Mouse (Mus musculus): ENCODE results near the gene Icam5.

The Icam5 gene

DNA sequence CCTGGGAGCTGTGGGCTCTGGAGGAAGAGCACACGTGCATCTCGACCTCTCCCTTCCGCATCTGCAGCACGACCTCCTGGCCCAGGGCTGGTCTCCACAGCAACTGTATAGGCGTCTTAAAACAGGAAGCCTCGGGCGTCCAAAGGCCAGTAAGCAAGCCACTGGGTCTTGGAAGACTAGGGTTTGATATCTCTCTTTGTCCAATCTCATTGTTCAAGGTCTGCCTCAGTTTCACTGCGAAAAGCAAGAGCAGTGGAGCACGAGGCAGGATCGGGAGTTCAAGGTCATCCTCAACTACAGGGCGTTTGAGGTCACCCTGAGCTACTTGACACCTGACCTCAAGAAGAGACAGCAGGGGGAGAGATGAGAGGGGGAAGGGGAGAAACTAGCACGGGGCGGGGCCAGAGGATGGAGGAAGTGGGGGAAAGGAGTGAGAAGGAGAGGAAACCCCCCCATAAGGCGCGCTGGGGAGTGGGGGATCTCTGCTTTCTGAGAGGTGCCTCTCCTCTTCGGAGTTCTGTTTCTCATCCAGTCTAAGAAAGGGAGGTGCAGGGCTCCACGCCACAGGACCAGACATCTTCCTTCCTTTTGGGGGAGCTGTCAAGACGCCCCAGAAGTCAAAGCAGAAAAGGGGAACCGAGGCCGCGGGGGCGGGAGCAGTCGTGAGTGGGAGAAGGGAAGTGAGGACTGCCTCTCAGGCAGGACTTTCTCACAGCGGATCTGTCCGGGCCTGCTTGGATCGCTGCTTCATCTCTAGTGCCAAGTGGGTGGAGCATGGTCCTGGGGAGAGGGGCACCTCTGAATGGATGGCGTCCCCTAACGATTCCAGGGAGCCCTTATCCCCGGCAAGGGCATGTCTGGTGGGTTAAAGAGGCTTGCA, 16.9 kb upstream of the Icam5 start:
- DNase-seq (ENCODE audit: low spot score in 2 of 2): peak in 1 of 2 experiments; percentile 48

DNA sequence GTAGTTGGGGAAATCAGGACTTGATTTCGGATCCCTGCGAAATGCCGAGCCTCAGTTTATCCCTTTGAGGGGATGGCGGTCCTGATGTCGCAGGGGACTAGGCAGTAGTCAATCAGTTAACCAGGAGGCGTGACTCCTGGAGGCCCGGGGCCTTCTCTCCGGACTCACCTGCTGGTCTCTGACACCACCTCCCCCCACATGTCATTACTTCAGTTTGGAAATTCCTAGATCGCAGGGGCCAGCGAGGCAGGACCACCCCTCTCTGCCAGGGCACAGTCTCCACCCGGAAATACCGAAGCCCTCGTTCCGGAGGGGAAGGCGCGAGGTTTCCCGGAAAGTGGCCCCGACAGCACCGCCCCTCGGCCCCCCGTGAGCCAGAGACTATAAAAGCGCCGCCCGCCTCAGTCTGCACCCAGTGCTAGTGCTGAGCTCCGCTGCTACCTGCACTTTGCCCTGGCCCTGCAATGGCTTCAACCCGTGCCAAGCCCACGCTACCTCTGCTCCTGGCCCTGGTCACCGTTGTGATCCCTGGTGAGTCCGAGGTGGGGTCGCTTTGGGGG, 16.2 kb upstream of the Icam5 start, which contains the start of gene Icam1:
Icam1 (plus strand) TSS at position 415 of the 560 bp plus-strand sequence.
- DNase-seq (ENCODE audit: low spot score in 2 of 2): no peak

DNA sequence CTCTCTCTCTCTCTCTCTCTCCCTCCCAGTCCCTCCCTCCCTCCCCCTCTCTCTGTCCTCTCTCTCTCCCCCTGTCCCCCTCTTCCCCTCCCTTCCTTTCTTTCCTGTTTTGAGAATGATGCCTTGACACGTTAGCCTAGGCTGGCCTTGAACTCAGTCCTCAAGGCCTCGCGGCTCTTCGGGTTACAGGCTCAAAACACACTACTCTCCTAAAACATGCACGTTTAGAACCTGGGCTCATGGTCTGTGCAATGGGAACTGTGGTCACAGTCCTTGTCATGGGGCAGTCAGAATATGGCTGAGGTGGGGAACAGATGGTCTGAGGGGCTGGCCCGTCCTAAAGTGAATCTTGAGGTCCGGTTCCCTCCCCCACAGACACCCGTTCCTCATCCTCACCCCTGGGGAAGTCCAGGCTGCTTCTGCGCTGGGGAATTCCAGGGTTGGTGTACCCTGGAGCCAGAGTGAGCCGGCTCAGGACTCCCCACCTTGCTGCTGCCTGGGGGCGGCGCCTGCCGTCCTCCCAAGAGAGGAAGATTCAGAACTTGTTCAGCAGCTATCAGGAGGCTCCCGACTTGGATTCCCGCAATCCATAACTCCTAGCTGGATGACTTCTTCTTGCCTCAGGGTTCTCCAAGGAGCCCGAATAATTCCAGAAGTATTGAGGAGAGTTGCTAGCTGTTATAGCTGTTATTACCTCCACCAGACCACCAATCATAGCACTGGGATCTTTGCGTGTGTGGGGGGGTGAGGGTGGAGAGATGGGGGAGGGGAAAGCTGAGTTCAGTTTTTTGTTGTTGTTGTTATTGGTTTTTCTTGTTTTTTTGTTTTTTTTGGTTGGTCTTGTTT, 15.3 kb upstream of the Icam5 start:
- DNase-seq (ENCODE audit: low spot score in 2 of 2): no peak

DNA sequence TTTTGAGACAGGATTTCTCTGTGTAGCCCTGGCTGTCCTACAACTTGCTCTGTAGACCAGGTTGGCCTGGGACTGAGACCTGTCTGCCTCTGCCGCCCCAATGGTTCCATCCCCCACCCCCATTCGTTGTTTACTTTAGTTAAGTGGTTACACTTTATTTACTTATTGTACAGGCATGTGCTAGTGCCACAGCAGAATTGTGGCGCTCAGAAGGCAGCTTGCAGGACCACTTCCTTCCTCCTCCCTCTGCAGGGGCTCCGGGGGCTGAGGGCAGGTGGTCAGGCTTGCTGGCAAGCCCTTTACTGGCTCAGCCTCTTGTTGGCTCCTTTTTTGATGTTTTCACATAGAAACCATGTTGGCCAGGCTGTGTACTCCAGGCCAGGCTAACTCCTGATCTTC, 14.7 kb upstream of the Icam5 start:
- no peak for DNase-seq (ENCODE audit: low spot score in 2 of 2)

DNA sequence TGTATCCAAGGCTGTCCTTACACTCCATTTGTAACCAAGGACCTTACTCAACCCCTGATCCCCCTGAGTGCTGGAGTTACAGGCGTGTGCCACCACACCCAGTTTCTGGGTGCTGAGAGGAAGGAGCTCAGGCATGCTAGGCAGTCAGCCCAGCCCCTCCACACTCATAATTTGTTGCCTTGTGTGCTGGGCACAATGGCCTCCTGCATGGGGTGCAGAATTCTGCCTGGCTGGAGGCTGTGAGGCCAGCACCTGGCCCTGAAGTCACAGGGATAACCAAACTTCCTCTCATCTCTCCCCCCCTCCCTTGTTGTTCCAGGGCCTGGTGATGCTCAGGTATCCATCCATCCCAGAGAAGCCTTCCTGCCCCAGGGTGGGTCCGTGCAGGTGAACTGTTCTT, 13.3 kb upstream of the Icam5 start:
- no peak for DNase-seq (ENCODE audit: low spot score in 2 of 2)

DNA sequence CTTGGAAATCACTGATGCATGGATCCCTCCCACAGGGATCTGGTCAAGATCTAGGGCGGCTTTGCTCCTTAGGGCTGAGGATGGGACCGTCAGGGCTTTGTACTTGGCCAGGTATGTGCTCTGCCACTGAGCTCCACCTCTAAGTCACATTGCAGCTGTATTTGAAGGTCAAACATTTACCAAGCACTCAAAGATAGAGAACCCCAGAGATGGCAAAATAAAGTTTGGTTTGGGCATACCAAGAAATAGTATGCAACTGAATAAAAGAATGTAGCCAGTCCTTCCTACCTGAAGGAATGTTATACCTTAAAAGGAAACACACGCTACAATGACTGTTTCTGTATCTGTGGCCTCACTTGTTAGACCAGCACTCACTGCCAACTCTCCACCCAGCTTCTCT, 10.5 kb upstream of the Icam5 start:
- DNase-seq (ENCODE audit: low spot score in 2 of 2): no peak

DNA sequence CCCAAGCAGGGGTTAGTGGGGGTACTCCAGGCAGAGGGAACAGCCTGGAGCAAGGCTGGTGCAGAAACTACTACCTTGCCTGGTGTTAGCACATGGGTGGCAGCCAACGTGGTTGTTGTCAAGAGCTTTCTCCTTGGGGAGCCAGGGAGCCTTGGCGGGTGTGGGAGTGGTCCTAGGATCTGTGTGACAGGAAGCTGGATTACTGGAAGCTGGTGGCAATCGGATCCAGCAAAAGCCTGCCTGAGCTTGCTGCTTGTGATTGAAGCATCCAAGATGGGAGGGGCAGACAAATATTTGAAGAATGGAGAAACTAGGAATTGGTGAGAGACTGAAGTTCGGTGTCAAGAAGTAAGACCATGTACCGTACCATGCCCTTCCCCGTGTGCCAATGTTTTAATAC, 9.6 kb upstream of the Icam5 start:
- no peak for DNase-seq (ENCODE audit: low spot score in 2 of 2)

DNA sequence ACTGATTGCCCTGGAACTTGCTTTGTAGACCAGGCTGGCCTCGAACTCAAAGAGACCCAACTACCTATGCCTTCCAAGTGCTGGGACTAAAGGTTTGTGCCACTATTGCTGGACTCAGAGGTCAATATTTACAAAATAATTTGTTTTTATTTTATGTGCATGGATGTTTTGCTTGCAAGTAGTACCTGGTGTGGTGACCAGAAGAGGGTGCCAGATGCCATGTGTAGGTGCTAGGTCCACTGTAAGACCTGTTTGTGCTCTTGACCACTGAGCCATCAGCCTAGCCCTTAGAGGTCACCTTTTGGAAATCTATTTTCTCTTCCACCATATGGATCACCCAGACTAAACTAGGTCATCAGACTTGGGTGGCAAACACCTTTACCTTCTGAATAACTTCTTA, 9.1 kb upstream of the Icam5 start:
- no peak for DNase-seq (ENCODE audit: low spot score in 2 of 2)

DNA sequence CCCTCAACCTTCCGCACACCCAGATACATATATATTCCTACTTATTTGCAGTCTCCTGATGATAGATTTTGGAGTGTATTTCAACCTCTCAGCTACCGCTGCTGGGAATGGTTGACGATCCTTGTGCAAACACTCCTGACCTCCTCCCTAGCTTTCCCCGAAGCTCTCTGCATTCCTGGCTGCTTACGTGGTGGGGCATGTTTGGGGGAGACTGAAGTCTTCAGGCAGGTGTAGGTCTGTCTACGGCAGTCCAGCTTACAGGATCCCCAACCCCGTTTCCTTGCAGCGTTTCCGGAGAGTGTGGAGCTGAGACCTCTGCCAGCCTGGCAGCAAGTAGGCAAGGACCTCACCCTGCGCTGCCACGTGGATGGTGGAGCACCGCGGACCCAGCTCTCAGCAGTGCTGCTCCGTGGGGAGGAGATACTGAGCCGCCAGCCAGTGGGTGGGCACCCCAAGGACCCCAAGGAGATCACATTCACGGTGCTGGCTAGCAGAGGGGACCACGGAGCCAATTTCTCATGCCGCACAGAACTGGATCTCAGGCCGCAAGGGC, 6.5 kb upstream of the Icam5 start:
- DNase-seq (ENCODE audit: low spot score in 2 of 2): no peak

DNA sequence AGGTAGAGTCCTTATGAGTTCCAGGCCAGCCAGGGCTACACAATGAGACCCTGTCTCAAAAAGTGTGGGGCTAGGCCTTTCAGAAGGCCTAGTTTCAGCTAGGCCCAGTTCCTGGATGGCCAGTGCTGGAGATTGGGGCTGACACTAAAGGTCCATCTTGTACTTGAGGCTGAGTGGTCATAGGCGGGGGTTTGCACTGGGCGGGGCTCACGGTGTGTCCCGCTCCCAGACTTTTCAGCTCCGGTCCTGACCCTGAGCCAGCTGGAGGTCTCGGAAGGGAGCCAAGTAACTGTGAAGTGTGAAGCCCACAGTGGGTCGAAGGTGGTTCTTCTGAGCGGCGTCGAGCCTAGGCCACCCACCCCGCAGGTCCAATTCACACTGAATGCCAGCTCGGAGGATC, 5.0 kb upstream of the Icam5 start:
- DNase-seq (ENCODE audit: low spot score in 2 of 2): no peak

DNA sequence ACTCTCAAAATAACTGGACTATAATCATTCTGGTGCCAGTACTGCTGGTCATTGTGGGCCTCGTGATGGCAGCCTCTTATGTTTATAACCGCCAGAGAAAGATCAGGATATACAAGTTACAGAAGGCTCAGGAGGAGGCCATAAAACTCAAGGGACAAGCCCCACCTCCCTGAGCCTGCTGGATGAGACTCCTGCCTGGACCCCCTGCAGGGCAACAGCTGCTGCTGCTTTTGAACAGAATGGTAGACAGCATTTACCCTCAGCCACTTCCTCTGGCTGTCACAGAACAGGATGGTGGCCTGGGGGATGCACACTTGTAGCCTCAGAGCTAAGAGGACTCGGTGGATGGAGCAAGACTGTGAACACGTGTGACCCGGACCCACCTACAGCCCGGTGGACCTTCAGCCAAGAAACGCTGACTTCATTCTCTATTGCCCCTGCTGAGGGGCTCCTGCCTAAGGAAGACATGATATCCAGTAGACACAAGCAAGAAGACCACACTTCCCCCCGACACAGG, 4.0 kb upstream of the Icam5 start:
- no peak for DNase-seq (ENCODE audit: low spot score in 2 of 2)

DNA sequence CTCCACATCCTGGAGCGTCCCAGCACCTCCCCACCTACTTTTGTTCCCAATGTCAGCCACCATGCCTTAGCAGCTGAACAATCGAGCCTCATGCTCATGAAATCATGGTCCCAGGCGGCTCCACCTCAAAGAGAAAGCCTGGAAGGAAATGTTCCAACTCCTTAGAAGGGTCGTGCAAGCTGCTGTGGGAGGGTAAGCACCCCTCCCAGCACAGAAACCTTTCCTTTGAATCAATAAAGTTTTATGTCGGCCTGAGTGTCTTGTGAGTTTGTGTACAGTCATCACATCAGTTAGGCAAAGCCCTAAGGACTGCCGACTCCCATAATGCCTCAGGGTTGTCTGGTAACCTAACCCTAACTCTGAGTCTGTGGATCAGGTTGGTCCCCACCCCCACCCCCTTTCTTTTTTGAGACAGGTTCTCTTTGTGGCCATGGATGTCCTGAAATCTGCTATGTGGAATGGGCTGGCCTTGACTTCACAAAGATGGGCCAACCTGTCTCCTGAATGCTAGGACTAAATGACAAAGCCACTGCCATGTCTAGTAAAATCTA, 3.2 kb upstream of the Icam5 start:
- no peak for DNase-seq (ENCODE audit: low spot score in 2 of 2)

DNA sequence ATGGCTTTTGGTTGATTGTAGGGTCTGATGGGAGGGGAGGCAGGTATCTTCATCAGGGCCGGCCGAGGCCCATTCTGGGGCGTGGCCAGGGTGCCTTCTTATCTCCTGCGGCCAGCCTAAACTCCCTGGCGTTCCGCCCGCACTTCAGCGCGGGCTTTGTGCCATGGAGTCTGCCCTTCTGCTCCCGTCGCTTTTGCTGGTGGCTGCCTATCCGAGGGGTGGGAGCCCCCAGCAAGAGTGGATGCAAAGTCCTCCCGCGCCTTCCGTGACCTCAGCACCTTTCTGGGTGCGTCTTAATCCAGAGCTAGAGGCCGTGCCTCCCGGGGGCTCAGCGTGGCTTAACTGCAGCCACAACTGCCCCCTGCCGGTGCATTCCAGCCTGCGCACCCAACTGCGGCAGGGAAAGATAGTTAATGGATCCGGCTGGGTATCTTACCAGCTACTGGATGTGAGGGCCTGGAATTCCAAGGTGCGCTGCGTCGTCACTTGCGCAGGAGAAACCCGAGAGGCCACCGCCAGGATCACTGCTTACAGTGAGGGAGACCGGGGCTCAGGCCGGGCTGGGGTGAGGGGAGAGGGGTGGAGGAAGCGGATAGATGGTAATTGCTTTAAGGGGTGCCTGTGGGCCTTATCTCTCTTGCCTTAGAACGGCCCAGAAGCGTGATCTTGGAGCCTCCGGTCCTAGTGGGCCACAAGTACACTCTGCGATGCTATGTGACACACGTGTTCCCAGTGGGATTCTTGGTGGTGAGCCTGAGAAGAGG, 2.4 kb upstream of the Icam5 start, which contains the start of gene Icam4:
Icam4 (plus strand) TSS at position 83 of the 764 bp plus-strand sequence.
- DNase-seq (ENCODE audit: low spot score in 2 of 2): peak; percentile 57 to 71

DNA sequence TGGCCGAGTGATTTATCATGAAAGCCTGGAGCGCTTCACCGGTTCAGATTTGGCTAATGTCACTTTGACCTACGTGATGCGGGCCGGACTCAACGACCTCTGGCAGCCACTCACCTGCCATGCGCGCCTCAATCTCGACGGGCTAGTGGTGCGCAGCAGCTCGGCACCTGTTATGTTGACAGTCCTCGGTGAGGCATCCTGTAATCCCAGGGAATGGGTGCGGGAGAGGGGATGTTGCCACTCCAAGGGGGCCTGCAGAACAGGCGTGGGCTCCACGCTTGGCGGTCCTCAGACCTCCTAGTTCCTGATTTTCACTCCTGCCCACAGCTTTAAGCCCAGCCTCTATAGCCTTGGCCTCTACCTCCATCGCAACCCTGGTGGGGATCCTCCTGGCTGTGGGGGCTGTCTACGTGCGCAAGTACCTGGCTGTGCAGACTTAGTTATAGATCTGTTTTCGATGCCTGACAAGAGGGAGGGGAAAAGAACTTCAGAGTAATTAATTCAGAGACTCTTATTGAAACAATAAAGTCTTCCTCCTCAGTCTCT, 1.7 kb upstream of the Icam5 start:
- DNase-seq (ENCODE audit: low spot score in 2 of 2): no peak

DNA sequence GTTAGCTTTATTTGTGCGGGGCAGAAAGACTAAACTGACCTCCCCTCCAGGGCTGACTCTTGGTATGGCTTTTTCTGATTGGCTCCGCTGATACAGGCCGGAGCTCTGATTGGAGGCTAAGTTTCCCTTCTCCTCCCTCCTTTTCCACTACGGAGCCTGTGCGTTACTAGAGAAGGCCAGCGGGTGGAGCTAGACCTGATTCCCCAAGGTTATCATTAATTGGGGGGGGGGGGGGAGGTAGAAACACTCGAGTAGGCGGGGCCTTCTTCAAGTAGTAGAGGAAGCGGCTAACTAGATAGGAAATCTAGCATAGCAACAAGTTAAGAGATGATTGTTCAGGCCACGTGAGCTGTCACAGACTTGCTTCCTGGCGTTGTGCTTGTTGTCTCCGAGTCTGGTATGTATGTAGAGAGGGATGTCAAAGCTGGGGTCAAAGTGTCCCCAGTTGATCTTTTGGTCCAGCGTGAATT, 1.1 kb upstream of the Icam5 start:
- DNase-seq (ENCODE audit: low spot score in 2 of 2): peak; percentile 77 to 79

DNA sequence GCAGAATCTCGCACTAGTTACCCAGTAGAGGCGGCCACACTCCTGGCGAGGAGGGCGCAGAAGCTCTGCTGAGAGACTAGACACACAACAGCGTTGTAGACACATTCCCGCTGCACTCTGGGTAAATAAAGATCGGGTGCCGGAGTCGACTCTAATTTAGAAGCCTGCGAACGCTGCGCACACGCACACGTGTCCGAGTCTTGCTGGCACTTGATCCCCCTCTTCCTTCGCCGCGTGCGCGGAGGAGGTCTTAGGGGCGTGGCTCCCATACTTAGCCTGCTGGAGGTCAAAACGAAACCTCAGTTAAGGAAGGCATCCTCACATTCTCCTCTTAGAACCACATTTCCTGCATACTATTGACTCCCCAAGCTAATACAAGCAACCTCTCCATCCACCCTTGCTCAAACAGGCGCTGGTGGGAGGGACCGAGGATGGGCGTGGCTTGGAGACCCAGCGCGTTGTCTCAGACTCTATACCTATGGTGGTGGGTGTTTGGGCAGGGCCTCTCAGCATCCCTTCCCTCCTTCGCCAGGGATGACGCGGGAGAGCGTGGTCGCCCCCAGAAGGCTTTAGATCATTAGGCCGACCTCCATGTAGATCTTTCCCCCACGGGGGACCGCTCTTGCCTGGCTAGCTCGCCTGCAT, 500 bp upstream of the Icam5 start:
- DNase-seq (ENCODE audit: low spot score in 2 of 2): peak; percentile 70 to 80

DNA sequence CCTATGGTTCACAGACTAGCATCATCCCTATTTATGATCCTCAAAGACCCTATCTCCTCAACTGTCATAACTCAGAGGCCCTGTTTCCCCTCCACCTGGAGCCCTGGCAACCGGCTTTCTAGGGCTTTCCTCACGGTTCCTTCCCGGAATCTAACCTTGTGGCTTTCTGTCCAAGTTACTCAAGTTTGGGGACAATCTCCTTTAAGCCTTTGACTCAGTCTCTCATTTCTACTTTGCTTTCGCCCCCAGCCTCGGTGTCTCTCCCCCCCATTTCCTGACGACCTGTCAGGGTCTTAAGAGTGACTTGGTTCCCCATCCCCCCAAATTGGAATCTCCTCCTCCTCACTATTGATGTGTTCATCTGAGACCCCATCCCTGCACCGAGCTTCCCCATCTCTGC, 618 bp downstream of the Icam5 start:
- no peak for DNase-seq (ENCODE audit: low spot score in 2 of 2)

DNA sequence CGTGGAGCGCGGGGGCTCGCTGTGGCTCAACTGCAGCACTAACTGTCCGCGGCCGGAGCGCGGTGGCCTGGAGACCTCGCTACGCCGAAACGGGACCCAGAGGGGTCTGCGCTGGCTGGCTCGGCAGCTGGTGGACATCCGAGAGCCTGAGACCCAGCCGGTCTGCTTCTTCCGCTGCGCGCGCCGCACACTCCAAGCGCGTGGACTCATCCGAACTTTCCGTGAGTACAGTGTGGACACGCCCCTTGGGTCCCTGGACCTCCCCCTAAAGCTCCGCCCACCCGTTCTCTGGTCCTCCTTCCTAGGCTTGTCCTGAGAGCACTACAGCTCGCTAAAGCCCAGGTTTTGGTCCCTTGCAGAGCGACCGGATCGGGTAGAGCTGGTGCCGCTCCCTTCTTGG, 1.3 kb downstream of the Icam5 start:
- DNase-seq (ENCODE audit: low spot score in 2 of 2): peak in 1 of 2 experiments; percentile 64

DNA sequence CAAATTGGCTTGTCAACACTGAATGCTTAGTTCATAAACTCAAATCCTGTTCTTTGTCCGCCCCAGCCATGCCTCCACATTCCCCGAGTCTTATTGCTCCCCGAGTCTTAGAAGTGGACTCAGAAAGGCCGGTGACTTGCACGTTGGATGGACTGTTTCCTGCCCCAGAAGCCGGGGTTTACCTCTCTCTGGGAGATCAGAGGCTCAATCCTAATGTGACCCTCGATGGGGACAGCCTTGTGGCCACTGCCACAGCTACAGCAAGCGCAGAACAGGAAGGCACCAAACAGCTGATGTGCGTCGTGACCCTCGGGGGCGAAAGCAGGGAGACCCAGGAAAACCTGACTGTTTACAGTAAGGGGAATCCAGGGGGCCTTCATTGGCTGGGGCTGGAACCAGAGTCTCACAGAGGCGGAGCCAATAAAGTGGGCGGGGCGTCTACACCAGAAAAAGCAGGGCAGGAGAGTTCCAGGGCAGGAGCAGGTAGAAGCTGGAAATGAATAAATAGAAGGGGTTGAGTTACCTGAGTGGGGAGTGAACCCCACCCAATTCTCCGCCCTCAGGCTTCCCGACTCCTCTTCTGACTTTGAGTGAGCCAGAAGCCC, 2.7 kb downstream of the Icam5 start:
- no peak for DNase-seq (ENCODE audit: low spot score in 2 of 2)
